Mouse (Mus musculus): ENCODE data around the gene Opcml.

DNA sequence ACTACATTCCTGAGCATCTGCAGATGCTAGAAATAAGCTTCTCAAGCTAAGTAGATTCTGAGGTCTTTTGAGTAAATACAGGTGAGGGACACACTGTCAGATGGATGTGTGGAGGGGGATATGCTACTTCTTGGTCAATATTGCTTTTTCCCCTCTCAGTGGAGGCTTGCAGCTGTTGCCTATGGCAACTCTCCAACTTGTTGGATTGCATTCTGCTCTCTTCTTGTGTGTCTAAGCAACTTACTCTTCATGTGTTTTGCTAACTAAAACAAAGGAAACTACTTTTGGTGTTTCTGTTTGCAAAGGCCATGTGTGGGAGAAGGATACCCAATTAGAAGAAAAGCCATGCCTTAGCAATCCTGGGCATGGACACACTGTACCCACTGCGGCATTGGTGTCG lies 406.0 kb downstream of the Opcml start:
- TF ChIP-seq CTCF (IDR thresholded peaks at IDR 0.05; ENCODE audit: low read depth) (no peak), EP300 (IDR thresholded peaks at IDR 0.05; ENCODE audit: low read depth) (no peak)
